Mouse (Mus musculus) fibroblast of lung, adult 2 months (primary cell): ENCODE data around the gene Pigp.

Experiments used
- DNase-seq: peaks from one replicate; pipeline ENCODE4 v3.0.0-alpha.2; 2011; ENCODE audit warnings: low read depth

Pigp gene

DNA sequence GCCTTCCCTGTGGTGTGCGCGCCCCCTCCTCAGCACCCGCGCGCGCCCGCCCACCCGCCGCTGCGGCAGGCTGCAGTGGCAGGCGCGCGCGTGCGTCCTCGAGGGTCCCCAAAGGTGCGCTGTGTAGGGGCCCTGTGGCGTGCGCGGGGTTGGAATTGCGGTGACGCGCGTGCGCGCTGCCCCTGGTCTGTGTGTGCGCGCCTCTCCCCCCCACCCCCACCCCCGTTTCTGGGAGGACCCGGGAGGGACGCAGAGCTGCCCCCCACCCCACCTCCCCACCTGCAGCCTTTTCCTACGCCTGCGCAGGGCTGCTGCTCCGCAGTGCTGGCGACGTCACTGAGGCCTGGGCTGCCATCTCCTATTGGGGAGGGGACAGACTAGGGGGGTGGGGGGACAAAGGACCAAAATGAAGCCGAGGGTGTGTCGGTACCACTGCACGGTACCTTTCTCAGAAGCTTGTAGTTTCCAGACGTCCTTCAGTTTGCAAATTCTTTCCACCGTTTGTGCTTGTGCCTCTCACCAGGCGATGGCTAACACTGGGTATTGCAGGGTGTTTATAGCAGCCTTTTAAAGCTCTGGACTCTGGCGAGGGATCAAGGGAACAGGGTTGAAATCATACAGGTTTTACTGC, at the start of gene Pigp:
Pigp (minus strand) TSS at position 542 of the 631 bp plus-strand sequence.
- DNase-seq, result peak; percentile 52

DNA sequence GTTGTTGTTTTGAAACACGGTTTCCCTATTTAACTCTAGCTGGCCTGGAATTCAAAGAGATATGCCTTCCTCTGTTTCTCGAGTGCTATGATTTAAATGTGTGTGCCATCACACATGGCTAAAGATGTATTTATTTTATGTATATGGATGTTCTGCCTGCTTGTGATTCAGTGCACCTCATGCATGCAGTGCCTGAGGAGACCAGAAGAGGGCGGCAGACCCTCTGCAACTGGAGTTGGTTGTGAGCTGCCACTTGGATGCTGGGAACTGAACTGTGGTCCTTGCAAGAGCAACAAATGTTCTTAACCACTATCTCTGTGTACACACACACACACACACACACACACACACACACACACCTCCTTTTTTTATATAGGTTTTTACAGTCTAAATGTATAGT, 48.9 kb upstream of the Pigp start:
- DNase-seq, result no peak

DNA sequence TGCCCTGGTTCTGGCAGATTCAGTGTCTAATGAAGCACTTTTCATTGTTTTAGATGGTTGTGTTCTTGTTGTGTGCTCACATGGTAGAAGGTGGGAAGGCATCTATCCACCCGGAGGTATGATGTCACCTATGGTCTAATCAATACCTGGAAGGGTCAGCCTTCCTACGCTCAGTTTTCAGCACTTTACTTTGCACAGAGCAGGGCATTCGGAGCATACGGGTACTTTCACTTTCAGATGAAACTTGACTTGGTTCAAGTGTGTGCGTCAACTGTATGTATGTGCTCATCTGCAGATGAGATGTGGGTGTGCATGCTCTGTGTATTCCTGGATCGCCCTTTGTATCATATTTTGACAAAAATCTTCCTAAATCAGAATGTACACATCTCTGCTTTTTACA, 42.5 kb upstream of the Pigp start:
- no peak for DNase-seq

DNA sequence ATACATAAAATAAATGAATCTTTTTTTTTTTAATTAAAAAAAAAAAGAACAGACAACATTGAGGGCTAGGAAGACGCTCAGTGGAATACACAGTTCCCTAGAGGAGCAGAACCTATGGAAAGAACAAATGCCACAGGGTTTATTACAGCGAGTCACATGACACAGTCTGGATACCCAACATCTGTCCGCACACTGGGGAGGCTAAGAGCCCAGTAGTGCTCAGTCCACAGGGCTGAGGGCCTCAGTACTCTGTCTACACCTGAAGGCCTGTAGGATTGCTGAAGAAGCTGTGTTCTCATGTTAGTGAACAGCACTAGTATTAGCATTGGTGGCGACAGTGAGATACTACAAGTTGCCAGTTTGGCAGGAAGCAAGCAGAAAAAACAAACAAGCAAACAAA, 41.1 kb upstream of the Pigp start:
- DNase-seq, result no peak

DNA sequence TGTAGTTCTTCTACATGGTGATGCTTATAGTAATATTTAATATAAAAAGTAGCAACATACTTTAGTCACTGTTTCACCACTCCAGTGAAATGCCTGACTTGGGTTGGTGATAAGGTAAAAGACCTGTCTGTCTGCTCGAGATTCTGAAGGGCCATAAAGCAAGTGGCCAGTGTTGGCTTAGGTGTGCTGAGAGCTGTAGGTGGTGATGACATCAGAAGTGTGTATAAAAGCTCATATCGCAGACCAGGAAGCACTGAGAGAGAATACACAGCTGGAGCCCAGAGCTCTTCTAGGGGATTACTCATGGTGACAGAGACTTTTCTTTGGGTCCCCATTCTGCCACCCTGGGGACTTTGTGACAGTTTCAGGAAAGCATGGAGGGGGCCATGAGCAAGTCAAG, 40.6 kb upstream of the Pigp start:
- no peak for DNase-seq

DNA sequence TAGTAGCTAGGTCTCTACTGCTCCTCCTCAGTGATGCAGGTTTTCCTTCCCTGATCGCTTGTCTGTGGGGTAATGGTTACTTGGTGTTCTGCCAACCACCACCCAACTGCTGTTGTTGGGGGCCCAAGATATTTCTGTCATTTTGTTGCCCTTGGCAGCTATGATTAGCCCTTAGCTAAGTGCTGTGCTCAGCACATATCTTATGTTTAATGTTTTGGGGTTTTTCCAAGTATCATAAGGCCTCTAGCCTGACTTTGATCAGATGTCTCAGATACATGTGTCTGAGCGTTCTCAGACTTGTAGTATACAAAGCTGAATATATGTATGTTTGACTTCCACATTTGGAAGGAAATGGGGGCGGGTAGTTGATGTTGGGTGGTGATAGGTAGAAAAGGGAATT, 39.6 kb upstream of the Pigp start:
- DNase-seq, result no peak

DNA sequence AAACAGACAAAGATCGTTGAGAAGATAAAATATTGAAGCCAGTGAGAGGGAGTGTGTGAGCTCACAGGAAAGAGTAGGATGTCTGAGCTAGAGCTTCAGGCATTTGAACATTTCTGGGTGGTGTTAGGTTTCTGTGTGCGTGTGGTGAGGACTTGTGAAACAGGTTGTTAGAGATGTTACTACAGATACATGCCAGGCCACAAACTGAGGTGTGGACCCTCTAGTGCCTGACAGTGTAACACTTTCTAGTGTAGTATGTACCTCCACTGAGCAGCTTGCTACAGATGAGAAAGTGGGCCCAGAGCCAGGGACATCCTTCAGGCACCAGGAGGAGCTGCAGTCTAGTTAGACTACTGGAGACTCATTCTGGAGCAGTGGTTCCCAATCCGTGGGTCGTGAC, 30.5 kb upstream of the Pigp start:
- no peak for DNase-seq

DNA sequence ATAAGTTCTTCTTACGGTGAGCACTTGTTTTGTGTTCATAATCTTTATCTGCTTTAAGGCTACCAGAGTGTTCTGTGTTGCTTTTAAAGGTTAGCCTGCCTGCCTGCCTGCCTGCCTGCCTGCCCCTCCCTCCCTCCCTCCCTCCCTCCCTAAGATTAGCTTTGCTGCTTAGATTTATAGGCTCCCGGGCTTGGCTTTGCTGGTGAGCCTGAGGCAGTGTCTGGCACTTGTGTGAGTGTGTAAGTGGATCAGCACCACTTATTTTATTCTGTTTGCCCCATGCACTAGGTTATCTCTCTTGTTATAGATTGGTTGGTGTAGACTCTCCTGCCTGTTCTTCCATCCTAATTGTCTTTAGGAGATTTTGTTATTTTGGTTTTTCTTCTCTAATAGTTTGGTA, 30.0 kb upstream of the Pigp start:
- no peak for DNase-seq

DNA sequence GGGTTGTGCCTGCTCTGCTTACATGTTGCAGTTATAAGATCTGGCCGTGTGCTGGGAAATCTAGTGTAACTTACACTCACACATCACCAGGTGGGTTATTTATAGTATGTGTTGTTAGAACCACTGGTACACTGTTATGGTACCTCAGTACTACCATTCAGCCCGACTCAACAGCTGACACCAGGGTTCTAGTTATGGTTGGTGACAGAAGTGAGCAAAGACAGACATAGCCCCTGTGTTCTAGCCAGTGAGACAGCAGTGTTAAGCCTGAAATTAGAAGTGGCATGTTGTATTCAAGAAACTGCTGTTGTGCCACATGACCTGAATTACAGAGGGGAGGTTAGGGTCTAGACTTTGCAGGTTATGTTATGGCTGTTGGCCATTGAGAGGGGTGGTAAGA, 27.5 kb upstream of the Pigp start:
- DNase-seq, result no peak

DNA sequence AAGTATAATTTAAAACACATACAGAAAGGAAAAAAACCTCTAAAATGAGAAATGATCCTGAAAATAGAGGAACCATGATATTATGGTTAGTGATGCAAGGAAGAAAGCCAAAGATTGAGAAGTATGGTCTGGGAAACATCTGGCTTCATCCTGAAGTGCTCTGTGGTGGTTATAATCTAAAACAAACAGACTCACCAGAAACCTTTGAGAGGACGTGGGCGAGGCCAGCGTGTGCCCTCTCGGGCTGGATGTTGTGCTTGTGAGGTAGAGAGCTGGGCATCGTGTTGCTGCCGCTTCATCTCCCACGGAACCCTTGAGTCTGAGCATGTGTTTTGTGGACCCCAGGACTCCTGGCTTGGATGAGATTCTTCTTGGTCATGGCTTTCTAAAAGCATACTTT, 25.0 kb upstream of the Pigp start:
- no peak for DNase-seq

DNA sequence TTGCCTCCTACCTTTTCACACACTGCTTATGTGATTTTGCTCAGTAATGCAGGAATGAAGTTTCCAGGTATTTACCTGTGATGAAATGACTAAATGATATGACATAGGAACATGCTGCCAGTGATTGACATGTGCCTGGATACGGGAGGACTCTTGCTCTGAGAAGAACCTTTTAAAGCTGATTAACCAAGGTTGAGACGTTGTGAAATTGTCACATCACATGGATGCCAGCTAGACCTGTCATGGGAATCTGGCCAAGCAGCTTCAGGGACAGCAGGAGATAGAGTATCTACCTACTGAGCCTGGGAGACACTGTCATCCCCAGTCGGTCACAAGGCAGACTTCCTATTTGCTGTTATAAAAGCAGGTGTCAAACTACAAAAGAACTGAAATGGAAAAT, 23.4 kb upstream of the Pigp start:
- no peak for DNase-seq

DNA sequence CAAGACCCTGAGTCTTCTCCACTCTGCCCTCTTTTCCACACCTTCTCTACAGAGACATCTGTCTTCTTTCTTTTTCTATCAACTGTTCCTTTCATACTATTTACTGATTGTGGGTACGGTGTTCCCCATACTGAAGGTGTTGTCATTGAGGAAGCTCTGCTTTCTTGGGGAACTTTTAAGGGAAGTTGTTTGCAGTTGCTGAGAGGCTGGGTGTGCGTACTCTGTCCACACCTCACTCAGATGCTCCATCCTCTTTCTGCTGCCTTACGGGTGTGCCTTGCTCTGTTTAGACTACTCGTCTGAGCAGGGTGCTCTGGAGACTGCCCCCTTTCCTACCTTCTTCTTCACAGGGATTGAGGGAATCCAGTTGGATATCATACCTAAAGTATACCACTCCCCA, 20.7 kb upstream of the Pigp start:
- DNase-seq, result no peak

DNA sequence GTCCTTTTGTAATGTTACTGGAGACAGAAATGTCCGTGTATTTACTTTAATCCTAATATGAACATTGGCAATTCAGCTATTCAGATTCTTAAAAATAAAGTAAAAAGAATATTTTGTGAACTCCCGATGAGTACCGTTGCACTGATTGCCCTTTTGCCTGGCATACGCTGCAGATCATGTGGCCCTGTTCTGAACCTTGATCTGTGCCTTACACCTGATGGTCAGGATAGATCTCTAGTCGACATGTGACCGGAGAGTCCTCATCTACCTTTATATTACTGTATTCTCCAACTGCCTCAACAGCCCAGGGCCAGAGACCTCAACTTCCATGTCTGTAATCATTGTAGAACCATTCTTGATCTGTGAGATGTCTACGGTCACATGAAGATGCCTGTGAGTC, 16.0 kb upstream of the Pigp start:
- DNase-seq, result no peak

DNA sequence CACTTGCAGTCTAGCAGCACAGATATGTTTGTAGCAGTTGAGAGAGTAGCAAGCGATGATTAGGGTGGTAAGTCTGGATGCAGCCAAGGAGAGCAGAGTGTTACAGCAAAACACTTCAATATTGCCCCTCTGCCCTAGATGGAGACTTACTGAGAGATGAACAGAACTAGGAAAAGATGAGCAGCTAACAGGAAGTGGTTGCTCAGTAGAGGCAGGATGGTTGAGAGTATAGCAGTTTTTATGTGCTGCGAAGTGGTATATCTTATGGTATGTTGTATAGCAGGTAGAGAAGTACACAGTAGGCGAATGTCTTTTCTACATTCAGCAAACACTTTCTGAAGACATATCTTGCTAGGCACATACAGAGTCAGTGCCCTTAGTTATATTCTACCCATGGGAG, 11.6 kb upstream of the Pigp start:
- DNase-seq, result no peak

DNA sequence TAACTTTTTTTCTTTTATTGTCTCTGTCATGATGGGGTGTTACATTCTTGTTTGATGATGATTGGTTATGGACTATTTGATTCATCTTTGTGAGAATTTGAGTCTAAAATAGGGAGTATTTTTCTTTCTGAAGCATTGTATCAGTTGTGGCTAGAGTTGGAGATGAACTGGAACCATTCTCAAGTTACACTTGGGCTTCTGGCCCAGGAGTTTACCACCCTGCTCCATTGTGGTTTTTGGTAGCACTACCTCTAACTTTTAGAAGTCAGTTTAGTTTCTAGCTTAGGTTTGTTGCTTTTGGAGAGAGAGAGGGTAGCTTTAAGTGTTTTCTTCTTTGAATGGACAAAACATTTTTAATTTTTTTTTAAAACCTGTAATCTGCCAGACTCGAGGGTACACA, 7.7 kb upstream of the Pigp start:
- peak; percentile 61 for DNase-seq

DNA sequence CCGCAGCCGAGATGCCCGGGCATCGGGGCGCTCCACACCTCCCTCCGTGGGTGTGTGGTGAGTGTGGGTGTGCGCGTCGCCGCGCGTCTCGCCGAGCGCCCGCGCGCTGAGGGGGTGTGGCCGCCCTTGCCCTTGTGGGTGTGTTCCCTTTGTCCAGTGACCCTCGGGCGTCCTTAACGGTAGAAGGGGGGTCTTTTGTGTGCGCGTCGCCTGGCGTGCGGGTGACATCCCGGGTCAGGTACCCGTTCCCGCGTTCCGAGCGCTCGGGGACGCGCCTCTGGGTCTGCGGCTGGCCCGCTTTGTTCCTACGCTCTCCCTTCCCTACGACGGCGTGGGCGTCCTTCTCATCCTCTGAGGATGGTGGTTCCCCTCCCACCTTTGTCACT, 734 bp downstream of the Pigp start:
- DNase-seq, result peak; percentile 33

DNA sequence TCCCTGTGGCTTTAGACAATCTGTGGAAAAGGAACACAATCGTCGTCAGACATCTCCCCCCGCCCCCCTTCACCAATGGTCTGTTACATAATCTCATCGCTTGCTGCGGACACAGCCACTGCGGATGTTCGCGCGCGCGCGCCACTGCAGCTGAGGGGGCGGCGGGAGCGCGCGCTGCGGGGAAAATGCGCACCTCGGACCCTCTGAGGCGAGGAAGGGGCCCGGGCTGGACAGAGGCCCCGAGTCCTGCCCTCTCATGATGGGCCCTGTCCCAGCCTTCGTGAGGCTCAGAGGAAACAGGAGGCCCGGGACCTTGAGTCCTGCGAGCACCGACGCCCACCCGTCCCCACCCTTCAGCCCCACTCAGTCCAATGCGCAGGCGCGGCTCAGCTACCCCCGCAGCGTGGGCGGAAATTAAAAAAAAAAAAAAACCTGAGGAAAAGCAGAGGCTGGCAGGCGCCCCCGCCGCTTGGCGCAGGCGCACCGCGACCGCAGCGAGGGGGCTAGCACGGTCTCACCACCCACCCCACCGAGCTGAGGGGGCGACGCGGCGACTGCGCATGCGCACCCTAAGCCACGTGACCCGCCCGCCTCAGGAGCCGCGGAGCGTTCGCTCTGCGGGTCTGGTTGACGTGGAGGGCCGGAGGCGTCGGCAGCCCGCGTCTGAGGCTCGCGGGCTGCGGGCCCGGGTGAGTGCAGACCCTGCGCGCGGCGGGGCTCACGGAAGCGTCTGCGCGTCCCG, 1.3 kb downstream of the Pigp start, which contains the start of gene Ttc3:
Ttc3 (plus strand) TSS at position 446 of the 742 bp plus-strand sequence.
- DNase-seq, result peak; percentile 66

DNA sequence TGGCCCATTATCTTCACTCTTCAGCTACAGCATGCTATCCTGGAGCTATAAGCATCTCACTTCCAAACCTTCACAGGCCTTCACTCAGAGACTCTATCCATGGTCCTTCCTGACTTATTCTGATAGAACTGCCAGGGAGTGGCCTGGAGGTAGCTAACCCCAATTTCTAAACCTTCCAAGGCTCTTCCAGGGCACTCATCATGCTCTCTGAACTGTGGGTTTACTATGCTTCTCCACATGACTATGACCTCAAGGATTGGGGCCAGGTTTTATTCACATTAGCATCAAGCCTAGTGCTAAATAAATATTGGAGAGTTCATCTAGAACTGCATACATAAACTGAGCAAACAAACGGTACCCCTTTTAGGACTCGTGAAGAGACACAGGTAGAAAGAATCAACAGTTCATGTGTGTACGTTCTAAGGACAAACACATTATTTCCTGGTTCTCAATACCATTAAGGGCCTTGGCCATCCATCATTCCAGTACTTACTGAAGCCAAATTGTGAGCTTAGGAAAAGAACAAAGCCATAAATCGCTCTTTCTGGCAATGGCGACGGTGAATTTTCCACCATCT, 2.0 kb downstream of the Pigp start:
- no peak for DNase-seq

DNA sequence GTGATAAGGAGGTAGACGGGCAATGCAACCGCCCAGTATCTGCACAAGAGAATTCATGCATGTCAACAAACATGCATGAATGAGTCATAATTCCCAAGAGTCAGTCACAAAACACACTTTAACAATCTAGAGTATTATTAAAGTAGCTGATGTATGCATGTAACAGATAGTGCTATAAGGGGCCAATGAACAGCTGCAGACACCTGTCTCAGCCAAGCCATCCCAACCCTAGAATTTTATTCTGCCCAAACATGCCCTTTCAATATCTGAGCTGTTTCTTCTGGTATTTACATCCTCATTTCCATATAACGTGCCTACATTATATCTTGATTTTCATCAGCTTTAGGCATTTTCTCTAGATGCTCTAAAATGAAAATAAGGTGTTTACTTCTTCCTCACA, 6.2 kb downstream of the Pigp start:
- no peak for DNase-seq

DNA sequence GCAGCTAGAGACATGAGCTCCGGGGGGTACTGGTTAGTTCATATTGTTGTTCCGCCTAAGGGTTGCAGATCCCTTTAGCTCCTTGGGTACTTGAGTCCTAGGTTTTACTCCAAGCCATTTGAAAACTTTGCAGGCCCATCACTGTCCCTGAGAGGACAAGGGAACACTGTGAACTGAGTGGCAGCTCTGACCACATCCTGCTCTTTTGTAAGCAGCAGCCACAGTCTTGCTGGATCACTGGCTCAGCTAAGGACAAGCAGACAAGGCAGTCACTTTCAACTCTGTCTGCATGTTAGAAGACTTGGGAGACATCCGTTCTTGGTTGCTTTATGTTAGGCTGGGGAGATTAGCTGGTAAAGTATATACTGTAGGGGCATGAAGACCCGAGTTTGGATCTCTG, 7.8 kb downstream of the Pigp start:
- DNase-seq, result no peak

DNA sequence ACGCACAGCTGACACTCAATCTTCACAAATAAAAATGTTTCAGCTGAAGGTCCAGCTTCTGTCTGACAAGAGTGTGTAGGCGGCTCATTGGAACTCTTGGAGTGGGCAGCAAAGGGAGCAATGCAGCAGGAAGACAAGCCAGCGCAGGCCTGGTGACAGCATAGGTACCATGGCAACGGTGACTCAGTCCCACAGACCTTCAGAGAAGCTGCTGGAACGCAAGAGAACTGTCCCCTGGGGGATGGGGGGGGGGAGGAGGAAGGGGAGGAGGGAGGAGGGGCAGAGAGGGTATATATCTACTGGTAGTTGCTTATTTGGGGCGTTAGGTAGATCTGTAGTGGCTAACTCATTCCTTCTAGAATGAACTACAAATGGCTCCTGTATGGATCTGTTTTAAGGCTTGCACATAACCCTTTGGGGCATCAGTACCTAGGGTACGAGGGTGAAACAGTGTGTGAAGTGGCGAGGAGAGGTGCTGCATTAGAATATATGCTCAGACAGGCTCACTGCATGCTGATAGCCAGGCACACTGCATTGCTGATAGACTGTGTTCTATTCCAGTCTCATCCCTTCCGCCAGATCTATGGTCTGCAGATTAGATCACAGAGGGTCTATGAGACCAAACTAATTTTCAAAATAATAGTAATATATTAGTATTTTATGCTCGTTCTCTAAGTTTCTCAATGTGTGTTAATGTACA, 9.3 kb downstream of the Pigp start:
- peak; percentile 30 for DNase-seq

DNA sequence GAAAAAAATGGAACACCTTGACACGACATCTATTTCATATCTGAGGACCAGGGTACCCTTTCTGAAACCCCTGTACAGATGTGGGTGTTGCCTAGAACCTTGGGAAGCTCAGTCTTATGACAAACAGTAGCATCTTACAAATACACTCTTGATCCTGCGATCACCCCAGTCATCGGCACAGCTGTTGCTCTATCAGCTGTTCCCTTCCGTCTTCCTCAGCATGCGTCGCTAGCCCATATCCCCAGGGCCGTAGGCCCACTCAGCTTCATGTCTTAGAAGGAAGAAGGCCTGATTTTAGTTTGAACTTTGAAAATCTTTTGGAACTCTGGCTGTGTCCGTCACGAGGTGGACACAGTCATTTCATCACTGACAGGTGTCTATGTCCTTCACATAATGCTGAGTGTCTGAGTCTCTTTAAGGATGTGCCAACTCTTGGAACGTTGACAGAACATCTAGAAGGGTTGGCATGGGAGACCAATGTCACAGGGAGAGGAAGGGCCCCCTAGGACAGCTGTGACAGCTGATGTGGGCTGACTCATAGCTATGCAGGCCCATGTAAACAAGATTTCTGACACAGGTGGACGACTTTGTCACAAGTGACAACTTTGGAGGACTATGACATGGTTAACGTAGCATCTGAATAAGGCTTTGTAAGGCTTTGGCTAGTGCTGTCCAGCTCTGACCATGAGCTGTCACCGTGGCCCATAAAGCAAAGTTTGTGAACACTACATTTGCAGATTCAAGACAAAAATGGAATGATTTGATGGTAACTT, 10.9 kb downstream of the Pigp start:
- DNase-seq, result no peak
